40 mouse cellular contexts compared by ENCODE assay signal in the genomic region with DNA sequence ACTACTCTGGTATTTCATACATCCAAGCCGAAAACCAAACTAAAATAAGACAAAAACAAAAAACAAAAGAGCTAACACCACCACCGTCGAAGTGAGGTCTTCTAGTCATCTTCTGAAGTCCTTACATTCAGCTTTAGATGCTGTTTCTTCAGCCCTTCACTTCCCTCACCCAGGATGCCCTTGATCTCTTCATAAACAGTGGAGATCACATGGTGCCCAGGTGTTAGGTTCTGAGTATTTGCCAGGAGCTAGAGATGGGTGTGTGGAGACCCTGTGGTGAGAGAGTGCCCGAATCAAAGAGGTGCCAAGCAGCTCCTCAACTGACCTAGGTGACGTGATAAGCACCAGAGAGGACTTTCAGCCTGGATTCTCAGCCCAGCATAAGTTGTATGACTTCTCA. TPM values are rescaled to one million over a fixed set of nuclear protein-coding genes. Genes with fewer than 3 reads are reported as not detected.
A peak's percentile ranks its signal among the peaks of the same experiment; 100 is the strongest.
DNase-seq lines count a peak whose midpoint lies in the region; ATAC-seq and TF ChIP-seq lines count a peak whose summit lies in the region.
"Had no signal": no experiment of that assay in that cellular context is flagged by ENCODE, and none has a peak within 500 bp of the region (broad histone marks: within the 10 kb centered on the region; RNA-seq: fewer than 3 reads in every experiment).

No protein-coding gene starts in this region.

- no peak for ATAC-seq in granulocyte monocyte progenitor cell, adult 5-6 weeks (replicated peaks; ENCODE audit: poor library complexity, severe bottlenecking)
- ATAC-seq in kidney, embryonic 14.5 days (ENCODE audit: low FRiP score, low TSS enrichment) = no peak
- ATAC-seq: forebrain, embryonic 13.5 days; intestine, embryonic 15.5 days; liver, embryonic 12.5 days; liver, postnatal 0 days; lung, postnatal 0 days; midbrain, embryonic 13.5 days; Patski had no signal

- H3K36me3 ChIP-seq in thymus, adult 2 months (ENCODE audit: control insufficient read depth, insufficient read depth, low read length) = no peaks in the 10 kb centered on the region
- H3K36me3 ChIP-seq in kidney, embryonic 14.5 days (ENCODE audit: control insufficient read depth, insufficient read depth, low read length) = no peaks in the 10 kb centered on the region
- H3K36me3 ChIP-seq: heart, embryonic 12.5 days; hindbrain, embryonic 10.5 days; hindbrain, embryonic 15.5 days; intestine, embryonic 15.5 days; liver, embryonic 12.5 days; midbrain, embryonic 13.5 days; neural tube, embryonic 15.5 days had no signal

- no peak for TF ChIP-seq CTCF in thymus, adult 2 months (IDR thresholded peaks at IDR 0.05; ENCODE audit: borderline replicate concordance, control insufficient read depth, extremely low read depth, insufficient read depth, low read length, poor library complexity)
- TF ChIP-seq CTCF in cerebellum, adult 2 months (IDR thresholded peaks at IDR 0.05; ENCODE audit: borderline replicate concordance, insufficient read depth, low read depth, low read length) = no peak

- peaks cover 17% of the 10 kb centered on the region for H3K4me1 ChIP-seq in thymus, adult 2 months (replicated peaks; ENCODE audit: control insufficient read depth, insufficient read depth, low read length)
- no peaks in the 10 kb centered on the region for H3K4me1 ChIP-seq in cerebellum, adult 2 months (ENCODE audit: control insufficient read depth, insufficient read depth, low read length)
- no peaks in the 10 kb centered on the region for H3K4me1 ChIP-seq in kidney, embryonic 14.5 days (ENCODE audit: control insufficient read depth, insufficient read depth, low read length)
- H3K4me1 ChIP-seq: forebrain, embryonic 13.5 days; heart, embryonic 12.5 days; hindbrain, embryonic 10.5 days; hindbrain, embryonic 15.5 days; intestine, embryonic 15.5 days; liver, embryonic 12.5 days; megakaryocyte, embryonic 14.5 days; midbrain, embryonic 13.5 days; neural tube, embryonic 15.5 days had no signal

- no peaks in the 10 kb centered on the region for H3K9me3 ChIP-seq in kidney, embryonic 14.5 days (ENCODE audit: control insufficient read depth, low read length)
- H3K9me3 ChIP-seq: forebrain, embryonic 13.5 days; heart, embryonic 12.5 days; hindbrain, embryonic 10.5 days; hindbrain, embryonic 15.5 days; intestine, embryonic 15.5 days; liver, embryonic 12.5 days; megakaryocyte, embryonic 14.5 days; midbrain, embryonic 13.5 days; neural tube, embryonic 15.5 days had no signal

- H3K4me2 ChIP-seq in kidney, embryonic 14.5 days (replicated peaks; ENCODE audit: low read depth, low read length) = no peak overlapping the region
- H3K4me2 ChIP-seq: forebrain, embryonic 13.5 days; heart, embryonic 12.5 days; hindbrain, embryonic 15.5 days; intestine, embryonic 15.5 days; liver, embryonic 12.5 days; midbrain, embryonic 13.5 days; neural tube, embryonic 15.5 days had no signal

- no peak overlapping the region for H3K9ac ChIP-seq in kidney, embryonic 14.5 days (ENCODE audit: low read depth, low read length)
- H3K9ac ChIP-seq: forebrain, embryonic 13.5 days; heart, embryonic 12.5 days; hindbrain, embryonic 15.5 days; intestine, embryonic 15.5 days; liver, embryonic 12.5 days; liver, postnatal 0 days; midbrain, embryonic 13.5 days; neural tube, embryonic 15.5 days had no signal

- no peak overlapping the region for H3K4me3 ChIP-seq in thymus, adult 2 months (ENCODE audit: control insufficient read depth, insufficient read depth, low read length)
- no peak overlapping the region for H3K4me3 ChIP-seq in cerebellum, adult 2 months (replicated peaks; ENCODE audit: insufficient read depth, low read depth, low read length)
- no peak overlapping the region for H3K4me3 ChIP-seq in kidney, embryonic 14.5 days (ENCODE audit: low read length)
- H3K4me3 ChIP-seq: forebrain, embryonic 13.5 days; heart, embryonic 12.5 days; hindbrain, embryonic 10.5 days; hindbrain, embryonic 15.5 days; intestine, embryonic 15.5 days; liver, embryonic 12.5 days; megakaryocyte, embryonic 14.5 days; midbrain, embryonic 13.5 days; neural tube, embryonic 15.5 days had no signal

- peak overlapping the region; percentile 81 for H3K27ac ChIP-seq in thymus, adult 2 months (ENCODE audit: control insufficient read depth, insufficient read depth, low read length)
- H3K27ac ChIP-seq in cerebellum, adult 2 months (ENCODE audit: insufficient read depth, low read length) = no peak overlapping the region
- H3K27ac ChIP-seq in kidney, embryonic 14.5 days (ENCODE audit: low read depth, low read length) = no peak overlapping the region
- H3K27ac ChIP-seq: forebrain, embryonic 13.5 days; hindbrain, embryonic 10.5 days; hindbrain, embryonic 15.5 days; intestine, embryonic 15.5 days; kidney, postnatal 0 days; liver, embryonic 12.5 days; midbrain, embryonic 13.5 days; neural tube, embryonic 15.5 days; stomach, postnatal 0 days had no signal

- peak; percentile 43 for DNase-seq in CD4-positive, CD25-positive, alpha-beta regulatory T cell, adult 2 months (ENCODE audit: low read depth, low spot score)
- DNase-seq in T-cell, adult 2 months (ENCODE audit: low spot score) = peak; percentile 75
- DNase-seq in thymus, adult 2 months = peak; percentile 44
- peak; percentile 36 to 48 for DNase-seq in thymus, postnatal 36 days
- no peak for DNase-seq in cerebellum, adult 2 months
- DNase-seq: adrenal gland, adult 2 months; cerebellum, adult 8-10 months; cerebellum, postnatal 25 days; gastrocnemius, postnatal 14 days; heart, adult 18-20 months; heart, postnatal 10 days; kidney, adult 2 months; kidney, postnatal 4 days; layer of hippocampus, postnatal 36 days; left cerebral cortex, postnatal 4 days; liver, postnatal 0 days; lung, postnatal 4 days; retina, postnatal 1 day; right cerebral cortex, postnatal 14 days; spleen, adult 18-20 months had no signal

- WGBS in thymus, adult 2 months = 4% methylated on average over 5 of the region's 5 CpGs
- 82% methylated on average over 5 of the region's 5 CpGs for WGBS in cerebellum, adult 2 months
- 79% methylated on average over 5 of the region's 5 CpGs for WGBS in kidney, embryonic 14.5 days

- no peaks in the 10 kb centered on the region for H3K27me3 ChIP-seq in thymus, adult 2 months (ENCODE audit: control insufficient read depth, insufficient read depth, low read length)
- H3K27me3 ChIP-seq in cerebellum, adult 2 months (ENCODE audit: control insufficient read depth, insufficient read depth, low read length) = no peaks in the 10 kb centered on the region
- no peaks in the 10 kb centered on the region for H3K27me3 ChIP-seq in kidney, embryonic 14.5 days (ENCODE audit: control insufficient read depth, insufficient read depth, low read length)
- H3K27me3 ChIP-seq: forebrain, embryonic 13.5 days; heart, embryonic 12.5 days; hindbrain, embryonic 15.5 days; intestine, embryonic 15.5 days; liver, embryonic 12.5 days; midbrain, embryonic 13.5 days; neural tube, embryonic 15.5 days had no signal

- no peak for TF ChIP-seq POLR2A in thymus, adult 2 months (IDR thresholded peaks at IDR 0.05; ENCODE audit: control insufficient read depth, extremely low read depth, insufficient read depth, low read length, poor library complexity)
- no peak for TF ChIP-seq POLR2A in cerebellum, adult 2 months (IDR thresholded peaks at IDR 0.05; ENCODE audit: borderline replicate concordance, insufficient read depth, low read length)

RNA-seq across cellular contexts. Expression of gene Cd40lg, which starts 22.6 kb away (rescaled TPM):
- 6.0 and 7.2 TPM in 2 replicates for polyA plus RNA-seq in thymus, adult 2 months (2012; rRNA removed)
- total RNA-seq in granulocyte monocyte progenitor cell, adult 5-6 weeks (2014; fragmentation: Nextera tagmentation) = not detected in 2 replicates
- total RNA-seq in granulocyte monocyte progenitor cell, adult 5-6 weeks (2017) = not detected in 2 replicates
- polyA plus RNA-seq in cerebellum, adult 2 months (2012; rRNA removed) = not detected in 2 replicates
- not detected in 2 replicates for polyA plus RNA-seq in kidney, embryonic 14.5 days (2014; fragmentation: Nextera tagmentation; extraction: Ambion mirVana)
- total RNA-seq: adrenal gland, adult 2 months; adrenal gland, postnatal 4 days; gastrocnemius, postnatal 14 days; layer of hippocampus, postnatal 36 days; left cerebral cortex, postnatal 4 days; MEL; monocyte, adult 5-6 weeks had no signal
- polyA plus RNA-seq: adrenal gland, adult 2 months; embryonic facial prominence, embryonic 11.5 days; forebrain, embryonic 13.5 days; heart, embryonic 12.5 days; hindbrain, embryonic 10.5 days; hindbrain, embryonic 15.5 days; intestine, embryonic 15.5 days; kidney, postnatal 0 days; limb, embryonic 14.5 days; liver, embryonic 12.5 days; liver, postnatal 0 days; lung, postnatal 0 days; midbrain, embryonic 13.5 days; neural tube, embryonic 15.5 days; Patski; stomach, postnatal 0 days had no signal

Comparison
In these comparisons a context has a peak if more than half of its experiments do, and no peak if none do; other contexts are left out.
1. DNase-seq: peak in CD4-positive, CD25-positive, alpha-beta regulatory T cell, adult 2 months (single experiment), T-cell, adult 2 months (single experiment), thymus, adult 2 months (single experiment) and thymus, postnatal 36 days (2 of 2); none in cerebellum, adult 2 months (0 of 2).